10 mouse cellular contexts compared by ENCODE assay signal in genomic region chr13:3708896-3709631, GRCm38 (mm10).
A peak's percentile ranks its signal among the peaks of the same experiment; 100 is the strongest.
DNase-seq lines count a peak whose midpoint lies in the region; ATAC-seq lines count a peak whose summit lies in the region.
"Had no signal": no experiment of that assay in that cellular context is flagged by ENCODE, and none has a peak within 500 bp of the region (broad histone marks: within the 10 kb centered on the region; RNA-seq: fewer than 3 reads in every experiment).

No protein-coding gene starts in this region.

- no peak overlapping the region for H3K4me3 ChIP-seq in liver, embryonic 11.5 days (ENCODE audit: low read depth, low read length)
- no peak overlapping the region for H3K4me3 ChIP-seq in embryonic facial prominence, embryonic 14.5 days (ENCODE audit: low read depth, low read length)
- H3K4me3 ChIP-seq in hindbrain, embryonic 15.5 days, result no peak overlapping the region
- no peak overlapping the region for H3K4me3 ChIP-seq in neural tube, embryonic 14.5 days (ENCODE audit: low read depth, low read length)

- H3K36me3 ChIP-seq in liver, embryonic 11.5 days (ENCODE audit: control insufficient read depth, insufficient read depth, low read length), result no peaks in the 10 kb centered on the region
- H3K36me3 ChIP-seq in embryonic facial prominence, embryonic 14.5 days (ENCODE audit: control insufficient read depth, insufficient read depth, low read length), result no peaks in the 10 kb centered on the region
- no peaks in the 10 kb centered on the region for H3K36me3 ChIP-seq in hindbrain, embryonic 15.5 days
- no peaks in the 10 kb centered on the region for H3K36me3 ChIP-seq in neural tube, embryonic 14.5 days (ENCODE audit: control insufficient read depth, insufficient read depth, low read length)

- H3K9me3 ChIP-seq in liver, embryonic 11.5 days (ENCODE audit: control insufficient read depth, low read length), result no peaks in the 10 kb centered on the region
- H3K9me3 ChIP-seq in embryonic facial prominence, embryonic 14.5 days (ENCODE audit: control insufficient read depth, low read length), result no peaks in the 10 kb centered on the region
- no peaks in the 10 kb centered on the region for H3K9me3 ChIP-seq in hindbrain, embryonic 15.5 days
- no peaks in the 10 kb centered on the region for H3K9me3 ChIP-seq in neural tube, embryonic 14.5 days (ENCODE audit: control insufficient read depth, low read length)

- H3K27me3 ChIP-seq in liver, embryonic 11.5 days (replicated peaks; ENCODE audit: control insufficient read depth, insufficient read depth, low read length), result no peaks in the 10 kb centered on the region
- H3K27me3 ChIP-seq in embryonic facial prominence, embryonic 14.5 days (replicated peaks; ENCODE audit: control insufficient read depth, insufficient read depth, low read length), result no peaks in the 10 kb centered on the region
- H3K27me3 ChIP-seq in hindbrain, embryonic 15.5 days, result no peaks in the 10 kb centered on the region
- no peaks in the 10 kb centered on the region for H3K27me3 ChIP-seq in neural tube, embryonic 14.5 days (ENCODE audit: control insufficient read depth, insufficient read depth, low read length)

- H3K27ac ChIP-seq in liver, embryonic 11.5 days (ENCODE audit: low read depth, low read length), result no peak overlapping the region
- peak overlapping the region; percentile 77 for H3K27ac ChIP-seq in embryonic facial prominence, embryonic 14.5 days (replicated peaks; ENCODE audit: low read depth, low read length)
- no peak overlapping the region for H3K27ac ChIP-seq in hindbrain, embryonic 15.5 days (replicated peaks)
- H3K27ac ChIP-seq in neural tube, embryonic 14.5 days (ENCODE audit: low read depth, low read length), result no peak overlapping the region

- no peak overlapping the region for H3K9ac ChIP-seq in liver, embryonic 11.5 days (ENCODE audit: low read depth, low read length)
- H3K9ac ChIP-seq in embryonic facial prominence, embryonic 14.5 days (ENCODE audit: low read depth, low read length), result no peak overlapping the region
- H3K9ac ChIP-seq in hindbrain, embryonic 15.5 days, result no peak overlapping the region
- H3K9ac ChIP-seq in neural tube, embryonic 14.5 days (replicated peaks; ENCODE audit: low read depth, low read length), result no peak overlapping the region

- H3K4me2 ChIP-seq in liver, embryonic 11.5 days, result no peak overlapping the region
- peak overlapping the region; percentile 35 for H3K4me2 ChIP-seq in embryonic facial prominence, embryonic 14.5 days (ENCODE audit: low read depth, low read length)
- peak overlapping the region; percentile 20; the same call in 1 of the 2 replicates for H3K4me2 ChIP-seq in hindbrain, embryonic 15.5 days
- peak overlapping the region; percentile 20; the same call in 1 of the 2 replicates for H3K4me2 ChIP-seq in neural tube, embryonic 14.5 days (ENCODE audit: low read depth, low read length)

- DNase-seq in liver (peak; percentile 6), MN1 (ENCODE audit: low spot score) (no peak)
- DNase-seq in liver, embryonic 11.5 days (ENCODE audit: low spot score), result no peak
- DNase-seq in embryonic facial prominence, embryonic 14.5 days (ENCODE audit: low spot score), result peak; percentile 93
- DNase-seq in urinary bladder, adult 2 months (ENCODE audit: low spot score), result no peak
- DNase-seq in thymus, postnatal 10 days (ENCODE audit: low spot score in 2 of 2), result no peak
- DNase-seq: adrenal gland, postnatal 10 days had no signal

- ATAC-seq in liver, embryonic 11.5 days (replicated peaks; ENCODE audit: low FRiP score), result no peak
- ATAC-seq in embryonic facial prominence, embryonic 14.5 days (ENCODE audit: low read depth), result peak; percentile 80
- no peak for ATAC-seq in hindbrain, embryonic 15.5 days (ENCODE audit: low FRiP score, low read depth)
- ATAC-seq in neural tube, embryonic 14.5 days (ENCODE audit: low read depth), result peak; percentile 63
- ATAC-seq: inflammation-experienced regulatory T-cells, adult 6 months had no signal

- WGBS in liver, embryonic 11.5 days, result 62% methylated on average over 14 of the region's 14 CpGs
- 18% methylated on average over 14 of the region's 14 CpGs for WGBS in embryonic facial prominence, embryonic 14.5 days
- WGBS in hindbrain, embryonic 15.5 days, result 46% methylated on average over 14 of the region's 14 CpGs
- WGBS in neural tube, embryonic 14.5 days, result 28% methylated on average over 14 of the region's 14 CpGs

- H3K4me1 ChIP-seq in liver, embryonic 11.5 days (replicated peaks; ENCODE audit: control insufficient read depth, insufficient read depth, low read length), result no peaks in the 10 kb centered on the region
- H3K4me1 ChIP-seq in embryonic facial prominence, embryonic 14.5 days (ENCODE audit: control insufficient read depth, insufficient read depth, low read length), result peaks cover 20% of the 10 kb centered on the region
- H3K4me1 ChIP-seq in hindbrain, embryonic 15.5 days (replicated peaks), result peaks cover 8% of the 10 kb centered on the region
- H3K4me1 ChIP-seq in neural tube, embryonic 14.5 days (ENCODE audit: control insufficient read depth, insufficient read depth, low read length), result peaks cover 5% of the 10 kb centered on the region; the same call in 1 of the 2 replicates

Comparison
In these comparisons a context has a peak if more than half of its experiments do, and no peak if none do; other contexts are left out.
1. DNase-seq: peak in liver (single experiment) and embryonic facial prominence, embryonic 14.5 days (single experiment); none in liver, embryonic 11.5 days (single experiment), MN1 (single experiment), urinary bladder, adult 2 months (single experiment) and thymus, postnatal 10 days (0 of 2).
2. ATAC-seq: peak in embryonic facial prominence, embryonic 14.5 days (single experiment) and neural tube, embryonic 14.5 days (single experiment); none in liver, embryonic 11.5 days (single experiment) and hindbrain, embryonic 15.5 days (single experiment).